Mouse (Mus musculus) induced T-regulatory cell, adult 2 months (primary cell): ENCODE data around the gene Olfr314.
"Not testable (repeated sequence)": the region's sequence is repeated elsewhere in the genome, so short reads cannot be mapped to it uniquely, and the experiment has no call there.

ENCODE experiments used
- DNase-seq: peaks from one replicate; pipeline ENCODE4 v3.0.0-alpha.2; 2012; ENCODE audit warnings: low read depth

Olfr314 gene

DNA sequence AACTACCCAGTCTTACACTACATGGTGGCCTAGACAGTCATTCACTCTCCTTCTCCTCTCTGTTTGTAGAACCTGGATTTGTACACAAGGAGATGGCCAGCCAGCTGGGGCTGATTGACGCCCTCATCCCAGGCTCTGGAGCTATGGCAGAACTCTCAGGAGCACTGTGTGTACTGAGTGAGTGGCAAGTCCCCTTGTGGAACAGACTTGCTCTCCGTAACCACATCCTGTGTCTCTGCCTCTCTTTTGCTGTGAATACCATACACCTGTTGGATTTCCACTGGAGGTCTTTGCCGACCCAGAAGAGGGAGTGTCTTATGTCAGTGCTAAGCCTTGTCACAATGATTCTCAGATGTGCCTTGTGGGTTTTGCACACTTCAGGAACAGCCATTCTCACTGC, 49.8 kb downstream of the Olfr314 start:
- not testable (repeated sequence) for DNase-seq
